Mouse (Mus musculus): ENCODE measurements around the gene Abca12. TPM values are rescaled to one million over a fixed set of nuclear protein-coding genes. Genes with fewer than 3 reads are reported as not detected.

Abca12 gene
- polyA plus RNA-seq, 1 experiment from 2014 or later, result 0.04 TPM

DNA sequence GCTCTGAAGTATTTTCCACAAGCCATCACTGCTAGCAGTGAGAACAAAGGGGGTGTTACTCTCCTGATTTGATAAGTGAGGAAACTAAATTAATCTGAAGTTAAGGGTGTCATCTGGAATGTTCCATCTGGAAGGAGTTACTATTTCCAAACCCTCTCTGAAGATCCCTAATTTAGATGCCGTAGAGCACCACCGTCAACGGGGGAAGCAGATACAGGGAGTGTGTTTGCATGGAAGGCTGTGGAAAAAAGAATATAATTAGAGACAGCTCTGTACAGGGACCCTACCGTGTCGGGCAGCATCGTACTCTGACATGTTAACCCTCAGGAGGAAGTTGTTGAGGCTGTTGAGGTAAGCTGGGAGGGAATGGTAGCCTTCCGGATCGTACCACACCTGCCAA lies 142.6 kb downstream of the Abca12 start:
- WGBS, result 53% methylated on average over 8 of the region's 8 CpGs
- Histone ChIP-seq H3K9ac (no peak overlapping the region), H3K4me1 (replicated peaks) (peaks cover 9% of the 10 kb centered on the region; the same call in 1 of the 2 replicates), H3K9me3 (replicated peaks) (no peaks in the 10 kb centered on the region), H3K36me3 (no peaks in the 10 kb centered on the region), H3K27ac (ENCODE audit: poor library complexity, severe bottlenecking) (no peak overlapping the region), H3K4me2 (no peak overlapping the region), H3K27me3 (replicated peaks) (no peaks in the 10 kb centered on the region), H3K4me3 (no peak overlapping the region)
- ATAC-seq (ENCODE audit: insufficient number of reproducible peaks, low FRiP score), result no peak

DNA sequence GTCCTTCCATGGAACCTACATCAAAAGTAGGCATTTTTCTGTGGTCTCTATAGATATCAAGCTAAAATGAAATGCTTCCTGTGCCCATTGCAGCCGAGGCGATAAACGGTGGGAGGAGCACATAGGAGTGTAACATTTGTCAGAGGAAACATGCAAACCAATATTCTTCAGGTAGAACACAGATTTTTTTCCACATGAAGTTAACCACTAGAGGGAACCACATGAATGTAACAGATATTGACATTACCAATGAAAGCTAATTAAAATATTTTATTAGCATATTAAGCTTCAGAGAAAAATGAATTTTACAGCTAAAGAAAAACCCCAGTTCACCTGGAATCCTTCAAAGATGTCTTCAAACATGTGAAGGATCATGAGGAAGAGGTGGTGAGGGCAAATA lies 144.6 kb downstream of the Abca12 start:
- peaks cover 7% of the 10 kb centered on the region; the same call in 1 of the 2 replicates for H3K4me1 ChIP-seq (replicated peaks)
- no peaks in the 10 kb centered on the region for H3K9me3 ChIP-seq (replicated peaks)
- no peak overlapping the region for H3K9ac ChIP-seq
- H3K4me3 ChIP-seq, result no peak overlapping the region
- no peaks in the 10 kb centered on the region for H3K27me3 ChIP-seq (replicated peaks)
- H3K27ac ChIP-seq (ENCODE audit: poor library complexity, severe bottlenecking), result no peak overlapping the region
- H3K36me3 ChIP-seq, result no peaks in the 10 kb centered on the region
- no peak for ATAC-seq (ENCODE audit: insufficient number of reproducible peaks, low FRiP score)
- no peak overlapping the region for H3K4me2 ChIP-seq
- WGBS, result 90% methylated on average over 3 of the region's 3 CpGs

DNA sequence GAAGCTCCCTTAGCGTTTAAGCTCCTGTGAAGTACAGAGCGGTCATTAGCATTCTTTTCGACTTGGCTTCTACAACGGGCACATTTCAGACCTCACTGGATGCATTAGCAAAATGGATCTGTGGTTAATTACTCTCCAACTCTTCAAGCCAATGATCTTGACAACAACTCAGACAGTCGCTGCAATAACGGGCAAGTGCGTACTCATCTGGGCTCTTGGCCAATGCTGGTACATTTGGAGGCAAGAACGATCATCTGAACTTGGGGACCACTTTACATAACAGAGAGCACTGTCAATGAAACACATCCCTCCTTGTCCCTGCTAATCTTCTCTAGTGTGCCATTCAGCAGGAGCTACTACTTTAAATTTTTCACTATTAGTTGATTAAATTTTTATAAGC lies 148.1 kb downstream of the Abca12 start:
- no peak overlapping the region for H3K27ac ChIP-seq (ENCODE audit: poor library complexity, severe bottlenecking)
- H3K36me3 ChIP-seq, result no peaks in the 10 kb centered on the region
- H3K9ac ChIP-seq, result no peak overlapping the region
- H3K4me3 ChIP-seq, result no peak overlapping the region
- H3K4me1 ChIP-seq (replicated peaks), result 0 out of 2 replicates have a peak, but pooled peaks cover 3% of the 10 kb centered on the region
- no peaks in the 10 kb centered on the region for H3K27me3 ChIP-seq (replicated peaks)
- no peak for ATAC-seq (ENCODE audit: insufficient number of reproducible peaks, low FRiP score)
- no peak overlapping the region for H3K4me2 ChIP-seq
- WGBS, result 87% methylated on average over 8 of the region's 8 CpGs
- no peaks in the 10 kb centered on the region for H3K9me3 ChIP-seq (replicated peaks)

DNA sequence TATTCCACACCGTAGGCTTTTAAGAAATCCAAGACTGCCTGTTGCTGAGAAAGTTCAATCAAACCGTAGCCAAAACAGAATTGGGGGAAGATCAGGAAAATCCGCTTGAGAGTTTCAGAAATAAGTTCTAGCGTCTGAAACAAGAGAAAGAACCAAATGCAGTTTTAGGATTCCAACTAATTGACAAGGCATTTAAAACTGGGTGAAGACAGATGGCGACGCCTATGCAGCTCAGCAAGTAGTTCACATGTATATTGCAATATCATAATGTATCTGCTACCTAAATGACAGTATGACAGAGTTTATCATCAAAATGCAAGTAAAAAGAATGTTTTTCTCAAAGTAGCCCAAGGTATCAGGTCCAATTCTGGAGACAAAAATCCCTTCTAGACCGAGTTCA lies 151.2 kb downstream of the Abca12 start:
- H3K4me2 ChIP-seq, result no peak overlapping the region
- no peak for ATAC-seq (ENCODE audit: insufficient number of reproducible peaks, low FRiP score)
- no peak overlapping the region for H3K9ac ChIP-seq
- no peak overlapping the region for H3K27ac ChIP-seq (ENCODE audit: poor library complexity, severe bottlenecking)
- H3K27me3 ChIP-seq (replicated peaks), result no peaks in the 10 kb centered on the region
- 87% methylated on average over 7 of the region's 7 CpGs for WGBS
- H3K36me3 ChIP-seq, result no peaks in the 10 kb centered on the region
- H3K4me3 ChIP-seq, result no peak overlapping the region
- 0 out of 2 replicates have a peak, but pooled peaks cover 3% of the 10 kb centered on the region for H3K4me1 ChIP-seq (replicated peaks)
- H3K9me3 ChIP-seq (replicated peaks), result no peaks in the 10 kb centered on the region

DNA sequence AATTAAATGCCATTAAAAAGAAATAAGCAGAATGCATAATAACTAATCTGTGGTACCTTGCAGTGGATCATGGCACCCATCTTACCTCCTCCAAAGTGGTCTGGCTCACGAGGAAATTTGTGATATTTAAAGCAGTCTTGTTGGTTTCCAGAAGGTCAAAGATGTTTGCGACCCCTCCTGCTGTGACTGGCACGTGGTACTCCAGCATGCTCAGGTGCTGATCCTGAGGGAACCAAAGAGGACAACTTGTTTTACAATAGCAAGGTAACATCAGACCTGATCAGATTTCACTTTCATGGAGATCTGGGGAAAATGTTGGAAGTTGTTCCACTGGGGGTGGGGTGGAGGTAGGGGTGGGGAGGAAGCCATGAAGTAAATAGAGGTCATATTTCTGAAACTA lies 170.1 kb downstream of the Abca12 start:
- Histone ChIP-seq H3K36me3 (no peaks in the 10 kb centered on the region), H3K27ac (ENCODE audit: poor library complexity, severe bottlenecking) (no peak overlapping the region), H3K4me3 (no peak overlapping the region), H3K27me3 (replicated peaks) (no peaks in the 10 kb centered on the region), H3K4me1 (replicated peaks) (no peaks in the 10 kb centered on the region), H3K9ac (no peak overlapping the region), H3K4me2 (no peak overlapping the region), H3K9me3 (replicated peaks) (no peaks in the 10 kb centered on the region)
- ATAC-seq (ENCODE audit: insufficient number of reproducible peaks, low FRiP score), result no peak
- 60% methylated on average over 3 of the region's 3 CpGs for WGBS

DNA sequence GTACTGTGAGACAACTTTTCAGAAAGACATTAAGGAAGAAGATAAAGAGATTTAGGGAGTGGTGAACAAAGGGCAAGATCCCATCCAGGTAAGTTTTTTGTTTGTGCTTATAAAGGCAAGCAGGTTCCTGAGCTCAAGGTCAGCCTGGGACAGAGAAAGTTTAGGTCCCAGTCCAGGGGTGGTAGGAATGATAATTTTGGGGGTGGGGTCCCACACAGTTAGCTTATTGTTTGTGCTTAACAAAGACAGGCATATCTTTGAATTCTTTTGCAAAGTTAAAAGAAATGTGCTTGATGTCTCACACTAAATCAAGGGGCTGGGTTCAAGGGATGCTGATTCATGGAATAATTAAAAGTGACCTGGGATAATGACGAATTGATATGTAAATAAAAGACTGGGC lies 173.3 kb downstream of the Abca12 start:
- 59% methylated on average over 1 of the region's 1 CpGs for WGBS
- H3K9ac ChIP-seq, result no peak overlapping the region
- no peaks in the 10 kb centered on the region for H3K27me3 ChIP-seq (replicated peaks)
- no peak for ATAC-seq (ENCODE audit: insufficient number of reproducible peaks, low FRiP score)
- no peak overlapping the region for H3K4me3 ChIP-seq
- no peak overlapping the region for H3K4me2 ChIP-seq
- no peaks in the 10 kb centered on the region for H3K9me3 ChIP-seq (replicated peaks)
- no peaks in the 10 kb centered on the region for H3K36me3 ChIP-seq
- no peak overlapping the region for H3K27ac ChIP-seq (ENCODE audit: poor library complexity, severe bottlenecking)
- H3K4me1 ChIP-seq (replicated peaks), result no peaks in the 10 kb centered on the region

DNA sequence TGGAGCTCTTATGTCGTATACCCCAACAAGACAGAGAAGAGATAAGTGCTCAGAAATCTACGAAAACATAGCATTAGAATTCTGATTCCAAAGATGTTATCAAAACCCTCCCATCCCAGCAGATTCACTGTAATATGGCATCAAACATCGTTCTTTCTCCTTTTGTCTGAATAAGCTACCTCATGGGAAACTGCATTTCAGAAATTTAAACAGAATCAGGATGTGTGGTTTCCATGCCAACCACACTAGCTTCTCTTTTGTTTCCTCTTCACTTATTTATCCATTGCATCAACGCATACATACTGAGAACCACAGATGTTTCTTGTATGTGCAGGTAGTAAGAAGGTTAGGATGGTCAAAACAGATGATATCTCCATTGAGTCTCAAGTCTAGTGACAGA lies 175.1 kb downstream of the Abca12 start:
- no peak overlapping the region for H3K4me3 ChIP-seq
- no peak overlapping the region for H3K9ac ChIP-seq
- no peak overlapping the region for H3K27ac ChIP-seq (ENCODE audit: poor library complexity, severe bottlenecking)
- H3K4me2 ChIP-seq, result no peak overlapping the region
- H3K36me3 ChIP-seq, result no peaks in the 10 kb centered on the region
- 73% methylated on average over 4 of the region's 4 CpGs for WGBS
- ATAC-seq (ENCODE audit: insufficient number of reproducible peaks, low FRiP score), result no peak
- H3K4me1 ChIP-seq (replicated peaks), result no peaks in the 10 kb centered on the region
- no peaks in the 10 kb centered on the region for H3K9me3 ChIP-seq (replicated peaks)
- no peaks in the 10 kb centered on the region for H3K27me3 ChIP-seq (replicated peaks)

DNA sequence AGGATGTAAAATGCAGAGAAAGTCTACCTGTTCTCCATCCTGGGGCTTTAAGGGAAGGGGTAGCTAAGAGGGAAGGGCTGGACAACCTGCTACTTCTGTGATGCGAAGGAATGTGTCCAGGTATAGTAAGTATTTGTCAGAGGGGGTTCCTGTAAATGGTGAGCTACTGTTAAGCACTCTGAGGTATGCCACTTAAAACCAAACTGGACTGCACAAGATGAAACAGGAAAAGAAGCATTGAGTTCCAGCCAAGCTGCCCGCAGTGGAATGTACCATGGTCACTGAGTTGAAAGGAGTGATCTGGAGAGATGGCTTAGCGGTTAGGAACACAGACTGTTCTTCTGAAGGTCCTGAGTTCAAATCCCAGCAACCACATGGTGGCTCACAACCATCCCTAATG lies 179.4 kb downstream of the Abca12 start:
- no peak overlapping the region for H3K9ac ChIP-seq
- H3K4me3 ChIP-seq, result no peak overlapping the region
- H3K36me3 ChIP-seq, result no peaks in the 10 kb centered on the region
- H3K27ac ChIP-seq (ENCODE audit: poor library complexity, severe bottlenecking), result no peak overlapping the region
- no peaks in the 10 kb centered on the region for H3K4me1 ChIP-seq (replicated peaks)
- 0 out of 2 replicates have a peak, but pooled peaks cover 4% of the 10 kb centered on the region for H3K9me3 ChIP-seq (replicated peaks)
- no peak for ATAC-seq (ENCODE audit: insufficient number of reproducible peaks, low FRiP score)
- no peak overlapping the region for H3K4me2 ChIP-seq
- 80% methylated on average over 3 of the region's 3 CpGs for WGBS
- no peaks in the 10 kb centered on the region for H3K27me3 ChIP-seq (replicated peaks)

DNA sequence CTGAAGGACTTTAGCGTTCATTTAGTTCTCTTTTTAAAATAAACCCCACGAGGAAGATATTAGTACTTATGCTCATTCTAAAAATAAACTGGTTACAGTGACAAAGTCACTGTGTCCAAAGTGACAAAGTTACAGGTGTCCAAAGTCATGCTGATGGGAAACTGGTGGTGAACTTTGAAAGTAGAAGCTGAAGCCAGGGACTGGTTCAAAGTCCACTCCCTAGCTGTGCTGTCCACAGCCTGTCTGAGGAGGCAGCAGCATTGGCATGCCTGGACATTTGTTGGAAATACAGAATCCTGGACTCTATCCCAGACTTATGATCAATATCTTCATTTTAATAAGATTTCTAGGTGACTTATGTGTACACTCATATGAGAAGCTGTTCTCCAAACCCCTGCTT lies 183.5 kb downstream of the Abca12 start:
- peaks cover 4% of the 10 kb centered on the region; the same call in 1 of the 2 replicates for H3K9me3 ChIP-seq (replicated peaks)
- no peak overlapping the region for H3K9ac ChIP-seq
- no peak overlapping the region for H3K4me3 ChIP-seq
- H3K27ac ChIP-seq (ENCODE audit: poor library complexity, severe bottlenecking), result no peak overlapping the region
- WGBS, result 44% methylated on average over 2 of the region's 2 CpGs
- H3K27me3 ChIP-seq (replicated peaks), result no peaks in the 10 kb centered on the region
- H3K4me2 ChIP-seq, result no peak overlapping the region
- no peaks in the 10 kb centered on the region for H3K36me3 ChIP-seq
- no peaks in the 10 kb centered on the region for H3K4me1 ChIP-seq (replicated peaks)
- no peak for ATAC-seq (ENCODE audit: insufficient number of reproducible peaks, low FRiP score)

DNA sequence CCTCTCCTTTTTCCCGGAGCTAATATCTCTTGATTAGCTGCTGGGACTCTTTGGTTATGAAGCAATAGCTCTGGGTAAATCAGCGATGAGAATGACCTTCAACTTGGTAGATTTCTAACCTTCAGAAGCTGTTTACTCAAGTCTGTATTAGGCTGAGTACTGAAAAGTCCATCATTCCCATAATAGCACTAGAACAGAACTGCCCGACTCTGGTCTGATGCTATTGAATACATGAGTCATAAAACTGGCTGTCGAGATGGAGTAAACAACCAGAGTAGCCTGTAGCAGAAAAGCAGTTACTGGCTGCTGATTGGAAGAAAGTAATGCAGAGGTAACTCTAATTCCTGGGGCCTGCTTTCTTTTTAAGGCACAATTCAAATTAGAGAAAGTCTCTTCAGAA lies 211.1 kb downstream of the Abca12 start:
- Histone ChIP-seq H3K9me3 (replicated peaks) (no peaks in the 10 kb centered on the region), H3K4me2 (no peak overlapping the region), H3K4me3 (no peak overlapping the region), H3K27me3 (replicated peaks) (no peaks in the 10 kb centered on the region), H3K9ac (no peak overlapping the region), H3K4me1 (replicated peaks) (no peaks in the 10 kb centered on the region), H3K36me3 (no peaks in the 10 kb centered on the region), H3K27ac (ENCODE audit: poor library complexity, severe bottlenecking) (no peak overlapping the region)
- ATAC-seq (ENCODE audit: insufficient number of reproducible peaks, low FRiP score), result no peak
- 78% methylated on average over 4 of the region's 4 CpGs for WGBS

DNA sequence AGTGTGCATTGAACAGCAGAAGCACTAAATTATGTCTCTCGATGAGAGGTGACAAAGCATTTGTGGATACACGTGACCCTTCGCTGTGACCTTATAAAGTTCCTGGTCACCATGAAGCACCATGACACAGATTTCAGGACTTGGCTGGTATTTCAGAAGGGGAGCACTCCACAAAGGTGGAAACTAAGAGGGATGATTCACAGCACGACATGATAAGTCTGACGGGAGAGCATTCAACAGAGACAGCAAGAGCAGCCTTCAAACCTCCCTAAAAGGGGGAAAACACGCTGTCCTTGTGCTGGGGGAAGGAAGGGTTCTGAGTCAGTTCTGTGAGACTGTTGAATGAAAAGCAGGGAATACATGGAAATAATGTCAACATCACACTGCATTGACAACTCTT lies 218.5 kb downstream of the Abca12 start:
- no peak for ATAC-seq (ENCODE audit: insufficient number of reproducible peaks, low FRiP score)
- Histone ChIP-seq H3K36me3 (no peaks in the 10 kb centered on the region), H3K4me3 (no peak overlapping the region), H3K4me2 (no peak overlapping the region), H3K27ac (ENCODE audit: poor library complexity, severe bottlenecking) (no peak overlapping the region), H3K9ac (no peak overlapping the region), H3K27me3 (replicated peaks) (no peaks in the 10 kb centered on the region), H3K4me1 (replicated peaks) (no peaks in the 10 kb centered on the region), H3K9me3 (replicated peaks) (0 out of 2 replicates have a peak, but pooled peaks cover 3% of the 10 kb centered on the region)
- WGBS, result 79% methylated on average over 6 of the region's 6 CpGs

DNA sequence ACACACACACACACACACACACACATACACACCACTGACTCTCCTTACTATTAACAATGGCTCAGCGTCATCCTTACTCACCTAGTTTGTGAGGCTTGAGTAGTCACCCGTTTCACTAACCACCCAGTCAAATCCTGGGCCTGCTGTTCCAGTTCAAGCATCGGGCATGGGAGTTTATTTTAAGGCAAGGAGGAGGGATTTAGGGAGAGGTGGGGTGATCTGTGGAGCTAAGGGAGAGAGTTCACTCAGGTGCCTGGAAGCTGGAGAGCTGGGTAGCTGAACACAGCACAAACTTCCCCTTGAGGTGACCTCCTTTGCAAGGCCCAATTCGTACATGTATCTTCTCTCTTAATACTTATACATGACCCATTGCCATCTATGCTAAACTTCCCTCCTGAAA lies 219.4 kb downstream of the Abca12 start:
- 75% methylated on average over 4 of the region's 4 CpGs for WGBS

More for the DNA sequence above, 219.4 kb downstream of the Abca12 start:
- Histone ChIP-seq H3K9me3 (replicated peaks) (0 out of 2 replicates have a peak, but pooled peaks cover 3% of the 10 kb centered on the region), H3K9ac (no peak overlapping the region), H3K4me2 (no peak overlapping the region), H3K27me3 (replicated peaks) (no peaks in the 10 kb centered on the region), H3K4me1 (replicated peaks) (no peaks in the 10 kb centered on the region), H3K36me3 (no peaks in the 10 kb centered on the region), H3K4me3 (no peak overlapping the region), H3K27ac (ENCODE audit: poor library complexity, severe bottlenecking) (no peak overlapping the region)
- no peak for ATAC-seq (ENCODE audit: insufficient number of reproducible peaks, low FRiP score)

Data from heart, embryonic 12.5 days (tissue).